9 mouse cellular contexts compared by ENCODE assay signal in genomic region chr9:100415328-100415979, GRCm38 (mm10).
DNase-seq lines count a peak whose midpoint lies in the region; ATAC-seq lines count a peak whose summit lies in the region.
"Had no signal": no experiment of that assay in that cellular context is flagged by ENCODE, and none has a peak within 500 bp of the region (broad histone marks: within the 10 kb centered on the region; RNA-seq: fewer than 3 reads in every experiment).

No protein-coding gene starts in this region.

- H3K4me1 ChIP-seq in lung, embryonic 16.5 days (replicated peaks; ENCODE audit: control insufficient read depth, insufficient read depth, low read length) = peaks cover 15% of the 10 kb centered on the region; the same call in 1 of the 2 replicates
- no peaks in the 10 kb centered on the region for H3K4me1 ChIP-seq in heart, embryonic 10.5 days

- H3K27ac ChIP-seq in lung, embryonic 16.5 days (ENCODE audit: low read length) = no peak overlapping the region
- no peak overlapping the region for H3K27ac ChIP-seq in heart, embryonic 10.5 days
- H3K27ac ChIP-seq: heart, embryonic 15.5 days had no signal

- no peak overlapping the region for H3K4me2 ChIP-seq in lung, embryonic 16.5 days (ENCODE audit: low read depth, low read length)
- H3K4me2 ChIP-seq: heart, embryonic 15.5 days had no signal

- no peak overlapping the region for H3K9ac ChIP-seq in lung, embryonic 16.5 days (ENCODE audit: low read length)
- H3K9ac ChIP-seq: heart, embryonic 15.5 days had no signal

- no peaks in the 10 kb centered on the region for H3K36me3 ChIP-seq in lung, embryonic 16.5 days (ENCODE audit: control insufficient read depth, insufficient read depth, low read length)
- H3K36me3 ChIP-seq in heart, embryonic 10.5 days = no peaks in the 10 kb centered on the region
- H3K36me3 ChIP-seq: heart, embryonic 15.5 days had no signal

- ATAC-seq in lung, embryonic 16.5 days (ENCODE audit: low read depth) = peak; percentile 79

- no peaks in the 10 kb centered on the region for H3K27me3 ChIP-seq in lung, embryonic 16.5 days (ENCODE audit: control insufficient read depth, insufficient read depth, low read depth, low read length)
- no peaks in the 10 kb centered on the region for H3K27me3 ChIP-seq in heart, embryonic 10.5 days (ENCODE audit: insufficient read depth, poor library complexity, severe bottlenecking)
- H3K27me3 ChIP-seq: heart, embryonic 15.5 days had no signal

- no peaks in the 10 kb centered on the region for H3K9me3 ChIP-seq in lung, embryonic 16.5 days (ENCODE audit: control insufficient read depth, low read length)
- no peaks in the 10 kb centered on the region for H3K9me3 ChIP-seq in heart, embryonic 10.5 days
- H3K9me3 ChIP-seq: heart, embryonic 15.5 days had no signal

- H3K4me3 ChIP-seq in lung, embryonic 16.5 days (ENCODE audit: low read length) = no peak overlapping the region
- H3K4me3 ChIP-seq in heart, embryonic 10.5 days = no peak overlapping the region
- H3K4me3 ChIP-seq: heart, embryonic 15.5 days; myocyte had no signal

- DNase-seq in ovary, postnatal 14 days (ENCODE audit: low spot score) = peak; percentile 13
- DNase-seq in ovary, postnatal 10 days (ENCODE audit: low spot score) = no peak
- DNase-seq in frontal cortex, postnatal 14 days (ENCODE audit: low spot score in 2 of 2) = peak; percentile 17 to 58
- DNase-seq in kidney, postnatal 25 days = peak; percentile 58 to 66
- DNase-seq in c-Kit-positive CD71-positive TER-119-positive erythroid progenitor cells, embryonic 14.5 days (ENCODE audit: low spot score) = no peak
- DNase-seq in heart, embryonic 10.5 days (ENCODE audit: low spot score) = no peak

- WGBS in lung, embryonic 16.5 days = 22% methylated on average over 7 of the region's 7 CpGs
- WGBS in heart, embryonic 10.5 days = 73% methylated on average over 7 of the region's 7 CpGs

Comparison
In these comparisons a context has a peak if more than half of its experiments do, and no peak if none do; other contexts are left out.
1. DNase-seq: peak in ovary, postnatal 14 days (single experiment), frontal cortex, postnatal 14 days (2 of 2) and kidney, postnatal 25 days (2 of 2); none in ovary, postnatal 10 days (single experiment), c-Kit-positive CD71-positive TER-119-positive erythroid progenitor cells, embryonic 14.5 days (single experiment) and heart, embryonic 10.5 days (single experiment).